1 mouse cellular context compared by ENCODE assay signal in the genomic region with DNA sequence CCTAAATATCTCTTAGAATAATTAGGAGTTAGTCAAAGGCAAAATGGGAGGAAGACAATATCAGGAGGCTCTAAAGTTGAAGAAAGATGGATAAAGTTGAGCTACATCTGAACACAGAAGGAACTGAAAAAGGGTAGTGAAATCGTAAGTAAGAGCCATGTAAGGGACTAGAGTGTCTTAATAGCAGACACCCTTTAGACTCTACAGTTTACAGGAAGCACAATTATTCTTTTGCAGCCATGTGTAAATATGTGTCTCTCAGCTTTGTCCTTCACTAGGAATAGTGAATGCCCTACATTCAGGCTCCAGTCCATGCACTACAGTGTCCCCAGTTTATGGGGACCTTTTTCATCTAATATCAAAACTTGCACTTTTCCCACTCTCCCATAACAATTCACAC.
TF ChIP-seq lines count a peak whose summit lies in the region.

No protein-coding gene starts in this region.

TF ChIP-seq in CH12.LX, 34 proteins besides CTCF, POLR2A, EP300 and RAD21 (continued from another document):
- TF ChIP-seq NRF1 (IDR thresholded peaks at IDR 0.05; ENCODE audit: low read depth, low read length) (no peak), USF1 (IDR thresholded peaks at IDR 0.05; ENCODE audit: low read depth, low read length) (no peak), CHD1 (IDR thresholded peaks at IDR 0.05; ENCODE audit: low read depth, low read length) (peak; percentile 67; the same call in 1 of the 2 replicates), ETS1 (conservative IDR thresholded peaks at IDR 0.05; ENCODE audit: low read depth, low read length) (0 out of 2 replicates have a peak, but pooled peaks have one; percentile 12), RCOR1 (conservative IDR thresholded peaks at IDR 0.05; ENCODE audit: low read depth, low read length) (0 out of 2 replicates have a peak, but pooled peaks have one; percentile 52)
TF ChIP-seq in CH12.LX: peak in this region for 11.
